Comparison of ENCODE assay signal across 8 mouse cellular contexts in the genomic region with DNA sequence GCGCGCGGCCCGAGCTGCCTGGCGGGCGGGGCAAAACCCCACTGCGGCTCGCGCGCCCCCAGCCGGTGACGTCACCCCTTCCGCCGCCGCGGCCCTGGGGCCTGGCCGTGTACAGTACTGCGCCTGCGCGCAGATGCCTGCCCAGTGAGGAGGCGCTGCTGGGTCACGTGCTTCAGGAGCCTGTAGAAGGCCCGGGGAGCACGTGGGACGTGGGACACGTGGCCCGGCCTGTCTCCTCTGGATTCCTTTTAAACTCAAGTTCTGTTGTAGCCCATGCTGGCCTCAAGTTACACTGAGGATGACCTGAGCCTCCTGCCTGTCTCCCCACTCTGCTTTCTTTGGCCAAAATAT. TPM values are rescaled to one million over a fixed set of nuclear protein-coding genes. Genes with fewer than 3 reads are reported as not detected.
DNase-seq lines count a peak whose midpoint lies in the region; ATAC-seq and TF ChIP-seq lines count a peak whose summit lies in the region.

A gene (minus strand): TSS at position 82 of the 351 bp plus-strand sequence.

- WGBS in lung, adult 2 months: under 1% methylated on average over 26 of the region's 27 CpGs
- under 1% methylated on average over 27 of the region's 27 CpGs for WGBS in neural tube, embryonic 15.5 days

- peak; percentile 90 for ATAC-seq in neural tube, embryonic 15.5 days (ENCODE audit: low FRiP score)

- H3K36me3 ChIP-seq in ES-E14 (ENCODE audit: control insufficient read depth, insufficient read depth, low read length, poor library complexity, severe bottlenecking): no peaks in the 10 kb centered on the region
- H3K36me3 ChIP-seq in neural tube, embryonic 15.5 days: no peaks in the 10 kb centered on the region

- H3K27me3 ChIP-seq in neural tube, embryonic 15.5 days (replicated peaks): no peaks in the 10 kb centered on the region

- H3K9ac ChIP-seq in ES-E14 (ENCODE audit: insufficient read depth, low read depth, low read length, poor library complexity, severe bottlenecking): peak within 1 kb of the TSS; percentile 72
- H3K9ac ChIP-seq in neural tube, embryonic 15.5 days (replicated peaks): peak within 1 kb of the TSS; percentile 99

- in situ Hi-C loops in ES-E14 (cut with MboI; ENCODE audit: low sequenced_read_pairs in 2 of 2, unreplicated experiment in 2 of 2): no loop called here

- peak; percentile 81 for DNase-seq in ES-E14 (ENCODE audit: low read depth, low spot score)
- DNase-seq in cerebellum, adult 11-12 months: peak; percentile 98
- peak; percentile 98 for DNase-seq in forelimb bud, embryonic 11.5 days (ENCODE audit: low read depth, low spot score)
- peak; percentile 96 for DNase-seq in heart, postnatal 4 days
- peak; percentile 98 to 100 for DNase-seq in layer of hippocampus, adult 2 months (ENCODE audit: low spot score in 2 of 2)
- DNase-seq in lung, adult 2 months: peak; percentile 77
- peak; percentile 96 for DNase-seq in testis, postnatal 14 days (ENCODE audit: low spot score)

- TF ChIP-seq CTCF in layer of hippocampus, adult 2 months (conservative IDR thresholded peaks at IDR 0.05): peak; percentile 22; the same call in 1 of the 2 replicates
- no peak for TF ChIP-seq CTCF in lung, adult 2 months (IDR thresholded peaks at IDR 0.05; ENCODE audit: insufficient read depth, low read length)

- peak within 1 kb of the TSS; percentile 73 to 92 for H3K4me3 ChIP-seq in ES-E14 (ENCODE audit: insufficient read depth in 1 of 2, low read depth in 1 of 2, low read length in 2 of 2, poor library complexity in 1 of 2, severe bottlenecking in 1 of 2)
- H3K4me3 ChIP-seq in layer of hippocampus, adult 2 months: peak within 1 kb of the TSS; percentile 87
- H3K4me3 ChIP-seq in lung, adult 2 months (replicated peaks; ENCODE audit: extremely low read depth, low read depth, low read length): peak within 1 kb of the TSS; percentile 59
- peak within 1 kb of the TSS; percentile 74 for H3K4me3 ChIP-seq in neural tube, embryonic 15.5 days (replicated peaks)

- TF ChIP-seq POLR2A in lung, adult 2 months (IDR thresholded peaks at IDR 0.05; ENCODE audit: borderline replicate concordance, extremely low read depth, low read depth, low read length): no peak

- no peak within 1 kb of the TSS; the same call in 1 of the 2 replicates for H3K27ac ChIP-seq in ES-E14 (ENCODE audit: insufficient read depth, low read depth, low read length, poor library complexity, severe bottlenecking)
- peak within 1 kb of the TSS; percentile 95 for H3K27ac ChIP-seq in layer of hippocampus, adult 2 months
- peak within 1 kb of the TSS; percentile 98 for H3K27ac ChIP-seq in neural tube, embryonic 15.5 days (replicated peaks)

- H3K4me2 ChIP-seq in neural tube, embryonic 15.5 days: peak within 1 kb of the TSS; percentile 85

- H3K9me3 ChIP-seq in ES-E14 (ENCODE audit: control insufficient read depth, insufficient read depth, low read depth, low read length): no peaks in the 10 kb centered on the region
- H3K9me3 ChIP-seq in neural tube, embryonic 15.5 days (replicated peaks): no peaks in the 10 kb centered on the region

- peaks cover 7 to 35% of the 10 kb centered on the region in 2 experiments; a peak in 2 of 4 replicates for H3K4me1 ChIP-seq in ES-E14 (ENCODE audit: control insufficient read depth in 2 of 2, insufficient read depth in 2 of 2, low read length in 2 of 2, poor library complexity in 1 of 2)
- H3K4me1 ChIP-seq in lung, adult 2 months (ENCODE audit: control insufficient read depth, insufficient read depth, low read length): peaks cover 15% of the 10 kb centered on the region
- H3K4me1 ChIP-seq in neural tube, embryonic 15.5 days: peaks cover 43% of the 10 kb centered on the region

TF ChIP-seq in ES-E14, 5 proteins besides CTCF, POLR2A, EP300 and RAD21:
- no peak for TF ChIP-seq ZNF384 (IDR thresholded peaks at IDR 0.05; ENCODE audit: low read depth, low read length)
- no peak for TF ChIP-seq ZC3H11A (IDR thresholded peaks at IDR 0.05; ENCODE audit: borderline replicate concordance, low read depth, low read length)
- TF ChIP-seq CHD2 (IDR thresholded peaks at IDR 0.05; ENCODE audit: low read depth, low read length): no peak
- TF ChIP-seq MAFK (IDR thresholded peaks at IDR 0.05; ENCODE audit: insufficient read depth, low read depth, low read length): no peak
- no peak for TF ChIP-seq HCFC1 (IDR thresholded peaks at IDR 0.05; ENCODE audit: borderline replicate concordance, insufficient read depth, low read length)

RNA-seq across cellular contexts. Expression of the gene that starts here (rescaled TPM):
- total RNA-seq in ES-E14 (2012; rRNA removed): 128 and 197 TPM in 2 replicates
- total RNA-seq in heart, postnatal 4 days (2021): 100 to 1,000 TPM; 140 to 141 TPM
- total RNA-seq in layer of hippocampus, adult 2 months (2021): 100 to 1,000 TPM; 666 to 670 TPM
- polyA plus RNA-seq in lung, adult 2 months (2012; rRNA removed): 128 and 171 TPM in 2 replicates
- 206 and 247 TPM in 2 replicates for polyA plus RNA-seq in neural tube, embryonic 15.5 days (2015; fragmentation: Nextera tagmentation; extraction: Ambion mirVana)
